Comparison of ENCODE assay signal across 27 mouse cellular contexts in genomic region chr13:103354737-103355136, GRCm38 (mm10). TPM values are rescaled to one million over a fixed set of nuclear protein-coding genes. Genes with fewer than 3 reads are reported as not detected.
A peak's percentile ranks its signal among the peaks of the same experiment; 100 is the strongest.
DNase-seq lines count a peak whose midpoint lies in the region; ATAC-seq and TF ChIP-seq lines count a peak whose summit lies in the region.
"Had no signal": no experiment of that assay in that cellular context is flagged by ENCODE, and none has a peak within 500 bp of the region (broad histone marks: within the 10 kb centered on the region; RNA-seq: fewer than 3 reads in every experiment).

No protein-coding gene starts in this region.

- H3K27me3 ChIP-seq in midbrain, embryonic 11.5 days (ENCODE audit: control insufficient read depth, insufficient read depth, low read length), result no peaks in the 10 kb centered on the region
- no peaks in the 10 kb centered on the region for H3K27me3 ChIP-seq in midbrain, embryonic 16.5 days (ENCODE audit: control insufficient read depth, insufficient read depth, low read depth, low read length)
- H3K27me3 ChIP-seq: CH12.LX; embryonic facial prominence, embryonic 15.5 days; heart, embryonic 15.5 days; hindbrain, embryonic 13.5 days; limb, embryonic 12.5 days; liver, embryonic 15.5 days; lung, embryonic 15.5 days; neural tube, embryonic 13.5 days had no signal

- no peaks in the 10 kb centered on the region for H3K9me3 ChIP-seq in midbrain, embryonic 11.5 days (ENCODE audit: control insufficient read depth, low read length)
- H3K9me3 ChIP-seq in midbrain, embryonic 16.5 days (replicated peaks; ENCODE audit: control insufficient read depth, low read length, poor library complexity, severe bottlenecking), result no peaks in the 10 kb centered on the region
- H3K9me3 ChIP-seq: embryonic facial prominence, embryonic 10.5 days; embryonic facial prominence, embryonic 15.5 days; heart, embryonic 15.5 days; hindbrain, embryonic 13.5 days; limb, embryonic 12.5 days; liver, embryonic 15.5 days; lung, embryonic 15.5 days; midbrain, embryonic 10.5 days; neural tube, embryonic 13.5 days had no signal

- TF ChIP-seq CTCF in gastrocnemius, adult 2 months (IDR thresholded peaks at IDR 0.05), result no peak

- no peaks in the 10 kb centered on the region for H3K36me3 ChIP-seq in midbrain, embryonic 11.5 days (ENCODE audit: control insufficient read depth, insufficient read depth, low read length)
- no peaks in the 10 kb centered on the region for H3K36me3 ChIP-seq in midbrain, embryonic 16.5 days (ENCODE audit: control insufficient read depth, insufficient read depth, low read length)
- H3K36me3 ChIP-seq: embryonic facial prominence, embryonic 10.5 days; embryonic facial prominence, embryonic 15.5 days; heart, embryonic 15.5 days; hindbrain, embryonic 13.5 days; limb, embryonic 12.5 days; liver, embryonic 15.5 days; lung, embryonic 15.5 days; midbrain, embryonic 10.5 days; neural tube, embryonic 13.5 days had no signal

- no peak for ATAC-seq in midbrain, embryonic 11.5 days (ENCODE audit: low FRiP score)
- ATAC-seq in midbrain, embryonic 16.5 days, result no peak
- ATAC-seq: forebrain, embryonic 14.5 days; intestine, embryonic 16.5 days had no signal

- H3K4me2 ChIP-seq in midbrain, embryonic 11.5 days, result no peak overlapping the region
- H3K4me2 ChIP-seq in midbrain, embryonic 16.5 days (ENCODE audit: low read length), result no peak overlapping the region
- H3K4me2 ChIP-seq: embryonic facial prominence, embryonic 15.5 days; heart, embryonic 15.5 days; hindbrain, embryonic 13.5 days; limb, embryonic 12.5 days; liver, embryonic 15.5 days; lung, embryonic 15.5 days; neural tube, embryonic 13.5 days had no signal

- DNase-seq in gastrocnemius, adult 18-20 months (ENCODE audit: low spot score), result peak; percentile 32
- no peak for DNase-seq in gastrocnemius, adult 2 months
- peak; percentile 49 for DNase-seq in midbrain, embryonic 11.5 days (ENCODE audit: low spot score, missing footprints)
- DNase-seq in fibroblast of lung, adult 2 months (ENCODE audit: low read depth), result peak; percentile 98
- no peak for DNase-seq in lung, adult 18-20 months
- DNase-seq in layer of hippocampus, postnatal 14 days (ENCODE audit: low spot score in 2 of 2), result no peak
- DNase-seq: cerebellum, adult 8-10 months; cerebellum, postnatal 36 days; kidney, adult 8-10 months; kidney, postnatal 4 days; right cerebral cortex, postnatal 4 days; thymus, adult 2 months; thymus, postnatal 36 days had no signal

- intact Hi-C loops in gastrocnemius, adult 2 months (cut with DNase I), result no loop called here

- no peak overlapping the region for H3K9ac ChIP-seq in midbrain, embryonic 11.5 days (ENCODE audit: low read length)
- H3K9ac ChIP-seq in midbrain, embryonic 16.5 days (ENCODE audit: low read depth, low read length), result no peak overlapping the region
- H3K9ac ChIP-seq: embryonic facial prominence, embryonic 15.5 days; heart, embryonic 15.5 days; hindbrain, embryonic 13.5 days; limb, embryonic 12.5 days; liver, embryonic 15.5 days; lung, embryonic 15.5 days; neural tube, embryonic 13.5 days had no signal

- 76% methylated on average over 3 of the region's 3 CpGs for WGBS in midbrain, embryonic 11.5 days
- 63% methylated on average over 3 of the region's 3 CpGs for WGBS in midbrain, embryonic 16.5 days

- no peak overlapping the region for H3K27ac ChIP-seq in gastrocnemius, adult 2 months
- H3K27ac ChIP-seq in midbrain, embryonic 11.5 days (ENCODE audit: low read depth, low read length), result no peak overlapping the region
- no peak overlapping the region for H3K27ac ChIP-seq in midbrain, embryonic 16.5 days (ENCODE audit: low read length)
- H3K27ac ChIP-seq: embryonic facial prominence, embryonic 10.5 days; embryonic facial prominence, embryonic 15.5 days; heart, embryonic 15.5 days; hindbrain, embryonic 13.5 days; kidney, postnatal 0 days; limb, embryonic 12.5 days; liver, embryonic 15.5 days; lung, embryonic 15.5 days; midbrain, embryonic 10.5 days; neural tube, embryonic 13.5 days had no signal

- H3K4me3 ChIP-seq in gastrocnemius, adult 2 months, result no peak overlapping the region
- H3K4me3 ChIP-seq in midbrain, embryonic 11.5 days (ENCODE audit: low read depth, low read length), result no peak overlapping the region
- no peak overlapping the region for H3K4me3 ChIP-seq in midbrain, embryonic 16.5 days (ENCODE audit: low read depth, low read length)
- H3K4me3 ChIP-seq: embryonic facial prominence, embryonic 10.5 days; embryonic facial prominence, embryonic 15.5 days; heart, embryonic 15.5 days; hindbrain, embryonic 13.5 days; limb, embryonic 12.5 days; liver, embryonic 15.5 days; lung, embryonic 15.5 days; midbrain, embryonic 10.5 days; neural tube, embryonic 13.5 days had no signal

- H3K4me1 ChIP-seq in midbrain, embryonic 11.5 days (ENCODE audit: control insufficient read depth, insufficient read depth, low read length), result no peaks in the 10 kb centered on the region
- no peaks in the 10 kb centered on the region for H3K4me1 ChIP-seq in midbrain, embryonic 16.5 days (ENCODE audit: control insufficient read depth, insufficient read depth, low read length)
- H3K4me1 ChIP-seq: embryonic facial prominence, embryonic 10.5 days; embryonic facial prominence, embryonic 15.5 days; heart, embryonic 15.5 days; hindbrain, embryonic 13.5 days; limb, embryonic 12.5 days; liver, embryonic 15.5 days; lung, embryonic 15.5 days; midbrain, embryonic 10.5 days; neural tube, embryonic 13.5 days had no signal

RNA-seq across cellular contexts. Expression of gene Mast4, which starts 20.4 kb away (rescaled TPM):
- total RNA-seq in gastrocnemius, adult 18-20 months (2021), result 10 to 100 TPM; 55.0 to 55.1 TPM
- total RNA-seq in gastrocnemius, adult 2 months (2021), result 10 to 100 TPM; 47.2 to 49.9 TPM
- polyA plus RNA-seq in midbrain, embryonic 11.5 days (2014; fragmentation: Nextera tagmentation; extraction: Ambion mirVana), result 18.8 and 20.4 TPM in 2 replicates
- polyA plus RNA-seq in midbrain, embryonic 16.5 days (2015; fragmentation: Nextera tagmentation; extraction: Ambion mirVana), result 33.8 and 45.1 TPM in 2 replicates
- total RNA-seq in layer of hippocampus, postnatal 14 days (2021), result 10 to 100 TPM; 48.4 to 58.4 TPM

Comparison
In these comparisons a context has a peak if more than half of its experiments do, and no peak if none do; other contexts are left out.
1. DNase-seq: peak in gastrocnemius, adult 18-20 months (single experiment), midbrain, embryonic 11.5 days (single experiment) and fibroblast of lung, adult 2 months (single experiment); none in gastrocnemius, adult 2 months (single experiment), lung, adult 18-20 months (0 of 2) and layer of hippocampus, postnatal 14 days (0 of 2).